Comparison of ENCODE assay signal across 11 mouse cellular contexts in genomic region chr12:109436852-109437251, GRCm38 (mm10). TPM values are rescaled to one million over a fixed set of nuclear protein-coding genes. Genes with fewer than 3 reads are reported as not detected.
DNase-seq lines count a peak whose midpoint lies in the region; ATAC-seq and TF ChIP-seq lines count a peak whose summit lies in the region.
"Had no signal": no experiment of that assay in that cellular context is flagged by ENCODE, and none has a peak within 500 bp of the region (broad histone marks: within the 10 kb centered on the region; RNA-seq: fewer than 3 reads in every experiment).

No protein-coding gene starts in this region.

- no peaks in the 10 kb centered on the region for H3K9me3 ChIP-seq in heart, embryonic 15.5 days (replicated peaks)
- H3K9me3 ChIP-seq in G1E (replicated peaks), result peaks cover 96% of the 10 kb centered on the region
- H3K9me3 ChIP-seq in embryonic facial prominence, embryonic 15.5 days (replicated peaks), result no peaks in the 10 kb centered on the region
- H3K9me3 ChIP-seq in liver, embryonic 13.5 days (replicated peaks), result no peaks in the 10 kb centered on the region

- WGBS in heart, embryonic 15.5 days, result 20% methylated on average over 12 of the region's 12 CpGs
- WGBS in embryonic facial prominence, embryonic 15.5 days, result 23% methylated on average over 12 of the region's 12 CpGs
- WGBS in liver, embryonic 13.5 days (ENCODE audit: insufficient replicate concordance), result 10% methylated on average over 12 of the region's 12 CpGs

- peak overlapping the region; percentile 67 for H3K27ac ChIP-seq in heart, embryonic 15.5 days
- peak overlapping the region; percentile 83 for H3K27ac ChIP-seq in embryonic facial prominence, embryonic 15.5 days (replicated peaks)
- peak overlapping the region; percentile 88 for H3K27ac ChIP-seq in liver, embryonic 13.5 days
- H3K27ac ChIP-seq: macrophage had no signal

- no peak overlapping the region for H3K9ac ChIP-seq in heart, embryonic 15.5 days
- H3K9ac ChIP-seq in embryonic facial prominence, embryonic 15.5 days, result no peak overlapping the region
- peak overlapping the region; percentile 45; the same call in 1 of the 2 replicates for H3K9ac ChIP-seq in liver, embryonic 13.5 days

- H3K36me3 ChIP-seq in heart, embryonic 15.5 days, result no peaks in the 10 kb centered on the region
- H3K36me3 ChIP-seq in G1E (replicated peaks), result no peaks in the 10 kb centered on the region
- H3K36me3 ChIP-seq in embryonic facial prominence, embryonic 15.5 days, result no peaks in the 10 kb centered on the region
- no peaks in the 10 kb centered on the region for H3K36me3 ChIP-seq in liver, embryonic 13.5 days

- H3K4me2 ChIP-seq in heart, embryonic 15.5 days, result peak overlapping the region; percentile 17; the same call in 1 of the 2 replicates
- no peak overlapping the region for H3K4me2 ChIP-seq in embryonic facial prominence, embryonic 15.5 days (replicated peaks)
- H3K4me2 ChIP-seq in liver, embryonic 13.5 days, result peak overlapping the region; percentile 60

- peak; percentile 39 for ATAC-seq in heart, embryonic 15.5 days (replicated peaks; ENCODE audit: insufficient number of reproducible peaks, insufficient read depth, low FRiP score, low read depth)
- no peak for ATAC-seq in G1E (ENCODE audit: extremely low read depth, insufficient number of reproducible peaks, low FRiP score, poor library complexity, severe bottlenecking)
- peak; percentile 44 for ATAC-seq in embryonic facial prominence, embryonic 15.5 days (ENCODE audit: insufficient number of reproducible peaks, low FRiP score, low TSS enrichment, low read depth)
- ATAC-seq in liver, embryonic 13.5 days (ENCODE audit: low read depth), result peak; percentile 11
- no peak for ATAC-seq in granulocyte monocyte progenitor cell, adult 5-6 weeks (replicated peaks; ENCODE audit: poor library complexity, severe bottlenecking)

- DNase-seq in heart, postnatal 36 days, result no peak
- no peak for DNase-seq in G1E (ENCODE audit: low spot score)
- no peak for DNase-seq in liver, embryonic 13.5 days
- DNase-seq in right cerebral cortex, postnatal 10 days (ENCODE audit: low spot score in 2 of 2), result no peak
- DNase-seq in left cerebral cortex, postnatal 10 days (ENCODE audit: extremely low spot score in 1 of 2, low spot score in 2 of 2), result no peak
- DNase-seq: kidney, adult 11 months; right cerebral cortex, postnatal 25 days had no signal

- H3K4me1 ChIP-seq in heart, embryonic 15.5 days (replicated peaks), result peaks cover 60% of the 10 kb centered on the region
- no peaks in the 10 kb centered on the region for H3K4me1 ChIP-seq in G1E (ENCODE audit: insufficient read depth, low read depth, low read length)
- peaks cover 60% of the 10 kb centered on the region for H3K4me1 ChIP-seq in embryonic facial prominence, embryonic 15.5 days
- peaks cover 62% of the 10 kb centered on the region for H3K4me1 ChIP-seq in liver, embryonic 13.5 days (replicated peaks)

- H3K4me3 ChIP-seq in heart, embryonic 15.5 days, result no peak overlapping the region
- H3K4me3 ChIP-seq in G1E (ENCODE audit: low read depth, low read length), result peak overlapping the region; percentile 1; the same call in 1 of the 2 replicates
- H3K4me3 ChIP-seq in embryonic facial prominence, embryonic 15.5 days (replicated peaks), result no peak overlapping the region
- H3K4me3 ChIP-seq in liver, embryonic 13.5 days (replicated peaks), result no peak overlapping the region

- no peak for TF ChIP-seq CTCF in G1E (IDR thresholded peaks at IDR 0.05; ENCODE audit: low read depth, low read length)

- H3K27me3 ChIP-seq in heart, embryonic 15.5 days, result no peaks in the 10 kb centered on the region
- H3K27me3 ChIP-seq in G1E (ENCODE audit: insufficient read depth, low read length), result no peaks in the 10 kb centered on the region
- H3K27me3 ChIP-seq in embryonic facial prominence, embryonic 15.5 days, result no peaks in the 10 kb centered on the region
- H3K27me3 ChIP-seq in liver, embryonic 13.5 days, result no peaks in the 10 kb centered on the region

- intact Hi-C loops in heart, postnatal 36 days (cut with DNase I), result loop anchor here (2.0 to 10.0 kb wide), 4 partner anchors 168 to 960 kb away; partner anchors contain the start of gene Rtl1
- intact Hi-C loops in left cerebral cortex, postnatal 10 days (cut with DNase I), result no loop called here

RNA-seq across cellular contexts. Expression of gene Dlk1, which starts 15.8 kb away (rescaled TPM):
- 131 and 212 TPM in 2 replicates for polyA plus RNA-seq in heart, embryonic 15.5 days (2015; fragmentation: Nextera tagmentation; extraction: Ambion mirVana)
- under 1 TPM; 0.22 to 1.00 TPM for total RNA-seq in heart, postnatal 36 days (2021)
- total RNA-seq in G1E (2014; fragmentation: Nextera tagmentation) (not detected in 2 replicates), G1E (2017) (0.76 TPM in 1 of 2 replicates, not detected in the other)
- polyA plus RNA-seq in G1E (2012), result not detected in 2 replicates
- 710 and 761 TPM in 2 replicates for polyA plus RNA-seq in embryonic facial prominence, embryonic 15.5 days (2015; fragmentation: Nextera tagmentation; extraction: Ambion mirVana)
- polyA plus RNA-seq in liver, embryonic 13.5 days (2015; fragmentation: Nextera tagmentation; extraction: Ambion mirVana), result 470 and 508 TPM in 2 replicates
- 1 to 10 TPM; 2.1 to 2.9 TPM for total RNA-seq in left cerebral cortex, postnatal 10 days (2021)
- not detected in 2 replicates for total RNA-seq in granulocyte monocyte progenitor cell, adult 5-6 weeks (2014; fragmentation: Nextera tagmentation)
- total RNA-seq in granulocyte monocyte progenitor cell, adult 5-6 weeks (2017), result not detected in 2 replicates
- polyA plus RNA-seq: macrophage had no signal

Comparison
In these comparisons a context has a peak if more than half of its experiments do, and no peak if none do; other contexts are left out.
1. ATAC-seq: peak in heart, embryonic 15.5 days (single experiment), embryonic facial prominence, embryonic 15.5 days (single experiment) and liver, embryonic 13.5 days (single experiment); none in G1E (single experiment) and granulocyte monocyte progenitor cell, adult 5-6 weeks (single experiment).
2. Peak in every context shown above with its lines, with median percentiles within 50 percentile points of each other: H3K27ac ChIP-seq.